Mouse (Mus musculus): ENCODE measurements around the gene Stt3b.

Stt3b gene

GRCm38 (mm10) chr9:115271556-115271955, 38.7 kb downstream of the Stt3b start:
- no peak for DNase-seq (ENCODE audit: low read depth, low spot score)

- no peak for DNase-seq (ENCODE audit: low read depth, low spot score)
Observed at GRCm38 (mm10) chr9:115261896-115262295, 48.3 kb downstream of the Stt3b start.

GRCm38 (mm10) chr9:115261456-115261855, 48.8 kb downstream of the Stt3b start:
- peak; percentile 28 for DNase-seq (ENCODE audit: low read depth, low spot score)

- DNase-seq (ENCODE audit: low read depth, low spot score) = no peak
Observed at GRCm38 (mm10) chr9:115260464-115260863, 49.8 kb downstream of the Stt3b start.

GRCm38 (mm10) chr9:115259866-115260265, 50.4 kb downstream of the Stt3b start:
- no peak for DNase-seq (ENCODE audit: low read depth, low spot score)

- no peak for DNase-seq (ENCODE audit: low read depth, low spot score)
Observed at GRCm38 (mm10) chr9:115257733-115258286, 52.4 kb downstream of the Stt3b start.

GRCm38 (mm10) chr9:115249145-115249544, 61.1 kb downstream of the Stt3b start:
- no peak for DNase-seq (ENCODE audit: low read depth, low spot score)

- no peak for DNase-seq (ENCODE audit: low read depth, low spot score)
Observed at GRCm38 (mm10) chr9:115245092-115245491, 65.1 kb downstream of the Stt3b start.

- DNase-seq (ENCODE audit: low read depth, low spot score) = no peak
Observed at GRCm38 (mm10) chr9:115243630-115244029, 66.6 kb downstream of the Stt3b start.

- DNase-seq (ENCODE audit: low read depth, low spot score) = peak; percentile 51
Observed at GRCm38 (mm10) chr9:115239861-115240260, 70.4 kb downstream of the Stt3b start.

- DNase-seq (ENCODE audit: low read depth, low spot score) = no peak
Observed at GRCm38 (mm10) chr9:115237943-115238342, 72.3 kb downstream of the Stt3b start.

GRCm38 (mm10) chr9:115236352-115236841, 73.8 kb downstream of the Stt3b start:
- no peak for DNase-seq (ENCODE audit: low read depth, low spot score)

- DNase-seq (ENCODE audit: low read depth, low spot score) = no peak
Observed at GRCm38 (mm10) chr9:115234561-115234960, 75.7 kb downstream of the Stt3b start.

- DNase-seq (ENCODE audit: low read depth, low spot score) = no peak
Observed at GRCm38 (mm10) chr9:115233721-115234120, 76.5 kb downstream of the Stt3b start.

- DNase-seq (ENCODE audit: low read depth, low spot score) = no peak
Observed at GRCm38 (mm10) chr9:115231476-115231875, 78.7 kb downstream of the Stt3b start.

- no peak for DNase-seq (ENCODE audit: low read depth, low spot score)
Observed at GRCm38 (mm10) chr9:115230141-115230540, 80.1 kb downstream of the Stt3b start.

- DNase-seq (ENCODE audit: low read depth, low spot score) = no peak
Observed at GRCm38 (mm10) chr9:115229676-115230075, 80.5 kb downstream of the Stt3b start.

- no peak for DNase-seq (ENCODE audit: low read depth, low spot score)
Observed at GRCm38 (mm10) chr9:115229145-115229544, 81.1 kb downstream of the Stt3b start.

- no peak for DNase-seq (ENCODE audit: low read depth, low spot score)
Observed at GRCm38 (mm10) chr9:115224744-115225354, 85.4 kb downstream of the Stt3b start.

GRCm38 (mm10) chr9:115221265-115221664, 89.0 kb downstream of the Stt3b start:
- DNase-seq (ENCODE audit: low read depth, low spot score) = no peak

GRCm38 (mm10) chr9:115220466-115220865, 89.8 kb downstream of the Stt3b start:
- no peak for DNase-seq (ENCODE audit: low read depth, low spot score)

GRCm38 (mm10) chr9:115217984-115218383, 92.2 kb downstream of the Stt3b start:
- DNase-seq (ENCODE audit: low read depth, low spot score) = no peak
